Mouse (Mus musculus) CH12.LX (cell line): ENCODE measurements at regions not wholly inside any gene's neighbourhood (a gene's known extent, or its start where the extent isn't known, plus 50 kb on each side); places are given as distances from the start of the nearest gene placed in this dataset.

ENCODE experiments used
- HCFC1 ChIP-seq: IDR thresholded peaks from 2 replicates; pipeline ENCODE4 v1.6.1; 2012; ENCODE audit warnings: low read depth, mild to moderate bottlenecking, inconsistent platforms, low read length, improper control_type of control experiment
- USF2 ChIP-seq: conservative IDR thresholded peaks from 2 replicates; pipeline ENCODE4 v1.6.1; 2011; ENCODE audit warnings: low read depth, low read length, improper control_type of control experiment
- ZMIZ1 ChIP-seq: IDR thresholded peaks from 2 replicates; pipeline ENCODE4 v1.6.1; 2012; ENCODE audit warnings: low read depth, mild to moderate bottlenecking, inconsistent platforms, low read length, improper control_type of control experiment

GRCm38 (mm10) chr7:70604471-70605174 is 238.1 kb upstream of the Nr2f2 start:
- TF ChIP-seq USF2 (no peak), HCFC1 (no peak), ZMIZ1 (no peak)
